8 mouse cellular contexts compared by ENCODE assay signal in the genomic region with DNA sequence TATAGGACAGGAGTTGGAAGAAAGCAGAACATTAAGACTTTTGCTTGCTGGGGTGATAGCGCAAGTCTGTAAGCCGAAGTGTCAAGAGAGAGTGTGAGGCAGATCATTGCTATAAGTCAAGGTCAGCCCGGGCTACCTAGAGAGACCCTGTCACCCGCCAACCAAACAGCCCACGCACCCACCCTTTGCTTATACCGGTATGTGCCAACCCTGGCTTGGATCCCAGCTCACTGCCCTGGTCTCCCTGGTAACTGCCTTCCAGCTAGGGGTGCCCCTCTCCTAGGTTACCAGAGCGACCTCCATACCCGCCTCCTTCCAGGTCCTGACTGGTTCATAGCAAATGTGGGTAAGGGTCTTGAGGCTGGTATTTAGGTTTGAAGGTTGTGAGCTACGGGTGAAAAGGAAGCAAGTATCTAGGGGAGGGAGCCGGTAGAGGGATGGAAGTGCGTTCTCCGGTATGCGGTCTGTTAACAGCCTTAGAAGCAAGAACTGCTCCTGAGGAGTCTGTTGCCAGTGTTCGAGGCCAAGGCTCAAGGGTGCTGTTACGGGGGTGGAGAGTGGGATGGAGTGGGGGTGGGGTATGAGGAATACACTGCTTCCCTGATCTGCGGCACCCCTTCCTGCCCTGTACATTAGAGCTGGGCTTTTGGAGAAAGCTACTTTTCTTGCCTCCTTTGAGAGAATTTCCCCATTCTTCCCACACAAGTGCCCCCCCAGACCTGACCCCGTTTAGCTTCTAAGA. TPM values are rescaled to one million over a fixed set of nuclear protein-coding genes. Genes with fewer than 3 reads are reported as not detected.
DNase-seq lines count a peak whose midpoint lies in the region; ATAC-seq and TF ChIP-seq lines count a peak whose summit lies in the region.

No protein-coding gene starts in this region.

- WGBS in kidney, adult 2 months = 17% methylated on average over 17 of the region's 17 CpGs
- 6% methylated on average over 17 of the region's 17 CpGs for WGBS in liver, embryonic 15.5 days (ENCODE audit: insufficient replicate concordance)

- DNase-seq in gastrocnemius, adult 2 months = peak; percentile 26
- no peak for DNase-seq in gastrocnemius, postnatal 10 days
- no peak for DNase-seq in testis, postnatal 14 days (ENCODE audit: low spot score)
- DNase-seq in kidney, adult 2 months = peak; percentile 55
- DNase-seq in gastrocnemius, postnatal 25 days = no peak

- H3K36me3 ChIP-seq in testis, adult 2 months (ENCODE audit: control insufficient read depth, insufficient read depth, low read length) = no peaks in the 10 kb centered on the region
- H3K36me3 ChIP-seq in kidney, adult 2 months (ENCODE audit: control insufficient read depth, insufficient read depth, low read length) = no peaks in the 10 kb centered on the region
- H3K36me3 ChIP-seq in liver, embryonic 15.5 days (replicated peaks) = no peaks in the 10 kb centered on the region

- intact Hi-C loops in gastrocnemius, adult 2 months (cut with DNase I) = loop anchor here (1.0 kb wide), 1 partner anchor 51 kb away; no protein-coding TSS in a partner anchor

- 0 out of 2 replicates have a peak overlapping the region, but pooled peaks have one; percentile 8 for H3K4me2 ChIP-seq in liver, embryonic 15.5 days

- peak overlapping the region; percentile 40 for H3K4me3 ChIP-seq in gastrocnemius, adult 2 months
- peak overlapping the region; percentile 90 for H3K4me3 ChIP-seq in testis, adult 2 months (ENCODE audit: control insufficient read depth, low read depth, low read length)
- 0 out of 2 replicates have a peak overlapping the region, but pooled peaks have one; percentile 8 for H3K4me3 ChIP-seq in kidney, adult 2 months (ENCODE audit: insufficient read depth, low read depth, low read length)
- no peak overlapping the region for H3K4me3 ChIP-seq in liver, embryonic 15.5 days (replicated peaks)

- no peaks in the 10 kb centered on the region for H3K9me3 ChIP-seq in liver, embryonic 15.5 days (replicated peaks)

- no peaks in the 10 kb centered on the region for H3K27me3 ChIP-seq in testis, adult 2 months (ENCODE audit: control insufficient read depth, insufficient read depth, low read length)
- H3K27me3 ChIP-seq in kidney, adult 2 months (replicated peaks; ENCODE audit: control insufficient read depth, insufficient read depth, low read length) = no peaks in the 10 kb centered on the region
- peaks cover 70% of the 10 kb centered on the region for H3K27me3 ChIP-seq in liver, embryonic 15.5 days

- no peak for ATAC-seq in liver, embryonic 15.5 days (ENCODE audit: insufficient read depth)
- no peak for ATAC-seq in CD4-positive, CD25-positive, alpha-beta regulatory T cell, adult 4 months

- no peak overlapping the region for H3K27ac ChIP-seq in gastrocnemius, adult 2 months
- H3K27ac ChIP-seq in testis, adult 2 months (ENCODE audit: control insufficient read depth, insufficient read depth, low read depth, low read length) = peak overlapping the region; percentile 85
- peak overlapping the region; percentile 43; the same call in 1 of the 2 replicates for H3K27ac ChIP-seq in kidney, adult 2 months (ENCODE audit: insufficient read depth, low read depth, low read length)
- H3K27ac ChIP-seq in liver, embryonic 15.5 days (replicated peaks) = no peak overlapping the region

- TF ChIP-seq POLR2A in testis, adult 2 months (IDR thresholded peaks at IDR 0.05; ENCODE audit: control insufficient read depth, low read depth, low read length) = peak; percentile 51; the same call in 1 of the 2 replicates
- no peak for TF ChIP-seq POLR2A in kidney, adult 2 months (IDR thresholded peaks at IDR 0.05; ENCODE audit: low read depth, low read length)

- H3K4me1 ChIP-seq in testis, adult 2 months (ENCODE audit: control insufficient read depth, insufficient read depth, low read length) = peaks cover 29% of the 10 kb centered on the region
- H3K4me1 ChIP-seq in kidney, adult 2 months (ENCODE audit: control insufficient read depth, insufficient read depth, low read length) = peaks cover 25% of the 10 kb centered on the region; the same call in 1 of the 2 replicates
- peaks cover 7% of the 10 kb centered on the region for H3K4me1 ChIP-seq in liver, embryonic 15.5 days (replicated peaks)

- TF ChIP-seq CTCF in gastrocnemius, adult 2 months (IDR thresholded peaks at IDR 0.05) = no peak
- no peak for TF ChIP-seq CTCF in testis, adult 2 months (IDR thresholded peaks at IDR 0.05; ENCODE audit: control insufficient read depth, insufficient read depth, insufficient replicate concordance, low read depth, low read length)
- no peak for TF ChIP-seq CTCF in kidney, adult 2 months (conservative IDR thresholded peaks at IDR 0.05; ENCODE audit: insufficient read depth, insufficient read length, low read depth, low read length)

- no peak overlapping the region for H3K9ac ChIP-seq in liver, embryonic 15.5 days

RNA-seq across cellular contexts. Expression of a gene that starts 4.6 kb away (rescaled TPM):
- total RNA-seq in gastrocnemius, adult 2 months (2021) = 1 to 10 TPM; 4.8 to 5.2 TPM
- 1 to 10 TPM; 8.2 to 9.5 TPM for total RNA-seq in gastrocnemius, postnatal 10 days (2021)
- 0.82 and 0.93 TPM in 2 replicates for polyA plus RNA-seq in testis, adult 2 months (2012; rRNA removed)
- 2.5 and 2.9 TPM in 2 replicates for polyA plus RNA-seq in kidney, adult 2 months (2012; rRNA removed)
- polyA plus RNA-seq in liver, embryonic 15.5 days (2015; fragmentation: Nextera tagmentation; extraction: Ambion mirVana) = 0.26 and 0.31 TPM in 2 replicates
- polyA plus RNA-seq in CD4-positive, CD25-positive, alpha-beta regulatory T cell, adult 4 months (2017; shearing (Covaris generic)) = 1 to 10 TPM; 7.9 to 8.1 TPM
- total RNA-seq in gastrocnemius, postnatal 25 days (2021) = 1 to 10 TPM; 3.9 to 4.1 TPM

RNA-seq across cellular contexts. Expression of a gene that starts 4.7 kb away (rescaled TPM):
- total RNA-seq in gastrocnemius, adult 2 months (2021) = 100 to 1,000 TPM; 124 to 132 TPM
- 100 to 1,000 TPM; 198 to 258 TPM for total RNA-seq in gastrocnemius, postnatal 10 days (2021)
- 28.8 and 30.9 TPM in 2 replicates for polyA plus RNA-seq in testis, adult 2 months (2012; rRNA removed)
- 713 and 847 TPM in 2 replicates for polyA plus RNA-seq in kidney, adult 2 months (2012; rRNA removed)
- polyA plus RNA-seq in liver, embryonic 15.5 days (2015; fragmentation: Nextera tagmentation; extraction: Ambion mirVana) = 102 and 113 TPM in 2 replicates
- polyA plus RNA-seq in CD4-positive, CD25-positive, alpha-beta regulatory T cell, adult 4 months (2017; shearing (Covaris generic)) = under 1 TPM; 0.51 to 0.65 TPM
- total RNA-seq in gastrocnemius, postnatal 25 days (2021) = 100 to 1,000 TPM; 103 to 142 TPM

RNA-seq across cellular contexts. Expression of a gene that starts 26.6 kb away (rescaled TPM):
- total RNA-seq in gastrocnemius, adult 2 months (2021) = 1 to 10 TPM; 5.1 to 5.2 TPM
- total RNA-seq in gastrocnemius, postnatal 10 days (2021) = 10 to 100 TPM in 1 of 2 experiments, 1 to 10 TPM in 1; 8.2 to 12.5 TPM
- 7.5 and 8.9 TPM in 2 replicates for polyA plus RNA-seq in testis, adult 2 months (2012; rRNA removed)
- polyA plus RNA-seq in kidney, adult 2 months (2012; rRNA removed) = 38.9 and 46.0 TPM in 2 replicates
- polyA plus RNA-seq in liver, embryonic 15.5 days (2015; fragmentation: Nextera tagmentation; extraction: Ambion mirVana) = 18.4 and 24.3 TPM in 2 replicates
- polyA plus RNA-seq in CD4-positive, CD25-positive, alpha-beta regulatory T cell, adult 4 months (2017; shearing (Covaris generic)) = 10 to 100 TPM; 12.4 to 23.7 TPM
- total RNA-seq in gastrocnemius, postnatal 25 days (2021) = 1 to 10 TPM; 4.3 to 4.7 TPM

RNA-seq across cellular contexts. Expression of a gene that starts 27.7 kb away (rescaled TPM):
- total RNA-seq in gastrocnemius, adult 2 months (2021) = 100 to 1,000 TPM; 137 to 169 TPM
- total RNA-seq in gastrocnemius, postnatal 10 days (2021) = 100 to 1,000 TPM; 201 to 210 TPM
- 97.9 and 108 TPM in 2 replicates for polyA plus RNA-seq in testis, adult 2 months (2012; rRNA removed)
- polyA plus RNA-seq in kidney, adult 2 months (2012; rRNA removed) = 339 and 365 TPM in 2 replicates
- 93.9 and 96.1 TPM in 2 replicates for polyA plus RNA-seq in liver, embryonic 15.5 days (2015; fragmentation: Nextera tagmentation; extraction: Ambion mirVana)
- 100 to 1,000 TPM; 227 to 233 TPM for polyA plus RNA-seq in CD4-positive, CD25-positive, alpha-beta regulatory T cell, adult 4 months (2017; shearing (Covaris generic))
- 100 to 1,000 TPM; 152 to 165 TPM for total RNA-seq in gastrocnemius, postnatal 25 days (2021)

RNA-seq across cellular contexts. Expression of a gene that starts 37.5 kb away (rescaled TPM):
- 10 to 100 TPM; 58.4 to 72.9 TPM for total RNA-seq in gastrocnemius, adult 2 months (2021)
- 100 to 1,000 TPM; 125 to 127 TPM for total RNA-seq in gastrocnemius, postnatal 10 days (2021)
- 19.0 and 19.1 TPM in 2 replicates for polyA plus RNA-seq in testis, adult 2 months (2012; rRNA removed)
- 14.6 and 17.8 TPM in 2 replicates for polyA plus RNA-seq in kidney, adult 2 months (2012; rRNA removed)
- polyA plus RNA-seq in liver, embryonic 15.5 days (2015; fragmentation: Nextera tagmentation; extraction: Ambion mirVana) = 0.81 and 1.1 TPM in 2 replicates
- polyA plus RNA-seq in CD4-positive, CD25-positive, alpha-beta regulatory T cell, adult 4 months (2017; shearing (Covaris generic)) = 1 to 10 TPM; 2.9 to 3.1 TPM
- 10 to 100 TPM; 63.5 to 67.3 TPM for total RNA-seq in gastrocnemius, postnatal 25 days (2021)

Comparison
In these comparisons a context has a peak if more than half of its experiments do, and no peak if none do; other contexts are left out.
1. DNase-seq: peak in gastrocnemius, adult 2 months (single experiment) and kidney, adult 2 months (single experiment); none in gastrocnemius, postnatal 10 days (single experiment), testis, postnatal 14 days (single experiment) and gastrocnemius, postnatal 25 days (single experiment).
2. H3K27ac ChIP-seq: peak in testis, adult 2 months (single experiment) and kidney, adult 2 months (single experiment); none in gastrocnemius, adult 2 months (single experiment) and liver, embryonic 15.5 days (single experiment).
3. RNA of a gene that starts 4.7 kb away (polyA plus RNA-seq): 713 to 847 TPM in kidney, adult 2 months, 102 to 113 TPM in liver, embryonic 15.5 days and 28.8 to 30.9 TPM in testis, adult 2 months; 0.51 to 0.65 TPM in CD4-positive, CD25-positive, alpha-beta regulatory T cell, adult 4 months; every median in the first group is over 10 times any median in the second.